Mouse (Mus musculus) heart, embryonic 11.5 days (tissue): ENCODE measurements around the gene Aldh1a2. TPM values are rescaled to one million over a fixed set of nuclear protein-coding genes. Genes with fewer than 3 reads are reported as not detected.

Experiments used
- ATAC-seq: fragments of 200-750 bp; cut with Nextera tagmentation; replicated peaks from 2 replicates; pipeline ENCODE4 v1.8.0; 2017; ENCODE audit warnings: moderate library complexity; ENCODE audit not compliant: insufficient number of reproducible peaks, low FRiP score, low TSS enrichment
- H3K27ac ChIP-seq: fragments of 300-500 bp; sonication (generic); 2 replicates; pipeline ENCODE4 v1.5.1; 2014; ENCODE audit warnings: mild to moderate bottlenecking, low read depth, low read length
- H3K27me3 ChIP-seq: fragments of 300-500 bp; sonication (generic); 2 replicates; pipeline ENCODE4 v1.6.1; 2014; ENCODE audit warnings: mild to moderate bottlenecking, low read length, mixed read lengths; ENCODE audit not compliant: control insufficient read depth, insufficient read depth
- H3K36me3 ChIP-seq: fragments of 300-500 bp; sonication (generic); 2 replicates; pipeline ENCODE4 v1.6.1; 2014; ENCODE audit warnings: mild to moderate bottlenecking, low read length, moderate library complexity, mixed read lengths; ENCODE audit not compliant: control insufficient read depth, insufficient read depth
- H3K4me1 ChIP-seq: fragments of 300-500 bp; sonication (generic); 2 replicates; pipeline ENCODE4 v1.6.1; 2014; ENCODE audit warnings: low read length; ENCODE audit not compliant: control insufficient read depth, insufficient read depth
- H3K4me2 ChIP-seq: fragments of 300-500 bp; sonication (generic); 2 replicates; pipeline ENCODE4 v1.6.1; 2014; ENCODE audit warnings: mild to moderate bottlenecking, moderate library complexity
- H3K4me3 ChIP-seq: fragments of 300-500 bp; sonication (generic); 2 replicates; pipeline ENCODE4 v1.5.1; 2014; ENCODE audit warnings: low read depth, low read length
- H3K9ac ChIP-seq: fragments of 300-500 bp; sonication (generic); 2 replicates; pipeline ENCODE4 v1.6.1; 2014; ENCODE audit warnings: mild to moderate bottlenecking, low read depth, low read length, moderate library complexity
- H3K9me3 ChIP-seq: fragments of 300-500 bp; sonication (generic); replicated peaks from 2 replicates; pipeline ENCODE4 v1.6.1; 2016; ENCODE audit warnings: low read length; ENCODE audit not compliant: control insufficient read depth
- WGBS: fragments of 180-500 bp; shearing (Covaris S2); extraction: QIAGEN DNeasy Blood & Tissue Kit; methylation state at CpG from one replicate; pipeline ENCODE4 v1.1.7; 2014; ENCODE audit not compliant: insufficient replicate concordance; 5-methylcytosine and 5-hydroxymethylcytosine counted together
- polyA plus RNA-seq: library from polyadenylated mRNA; unstranded; fragments of >200 nt; fragmentation: Nextera tagmentation; extraction: Ambion mirVana; gene quantifications from 2 replicates; pipeline ENCODE4 v1.2.1, GENCODE M21; 2014

The Aldh1a2 gene
- polyA plus RNA-seq, 1 experiment from 2014 or later: 48.8 TPM

DNA sequence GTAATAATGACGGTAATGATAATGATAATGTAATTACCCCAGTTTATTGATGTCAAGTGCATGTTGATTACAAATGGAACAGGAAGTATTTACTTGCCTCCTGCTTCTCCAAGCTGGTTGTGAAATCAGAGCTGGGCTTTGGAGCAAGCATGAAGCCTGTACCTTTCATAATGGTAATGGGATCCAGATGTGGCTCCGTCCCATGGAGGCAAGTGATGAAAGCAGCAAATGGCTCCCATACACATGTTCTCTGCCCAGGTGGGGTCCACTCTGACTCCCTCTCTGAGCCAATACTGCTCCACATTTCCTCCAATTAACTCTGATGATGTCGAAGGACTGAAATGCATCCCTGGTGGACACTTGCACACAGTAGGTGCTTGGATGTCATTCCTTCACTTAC lies 121.8 kb downstream of the Aldh1a2 start:
- Histone ChIP-seq H3K27me3 (no peaks in the 10 kb centered on the region), H3K9me3 (no peaks in the 10 kb centered on the region), H3K36me3 (no peaks in the 10 kb centered on the region), H3K4me2 (no peak overlapping the region), H3K27ac (no peak overlapping the region), H3K4me1 (no peaks in the 10 kb centered on the region), H3K9ac (no peak overlapping the region), H3K4me3 (no peak overlapping the region)
- ATAC-seq: no peak
- WGBS: 75% methylated on average over 3 of the region's 3 CpGs

DNA sequence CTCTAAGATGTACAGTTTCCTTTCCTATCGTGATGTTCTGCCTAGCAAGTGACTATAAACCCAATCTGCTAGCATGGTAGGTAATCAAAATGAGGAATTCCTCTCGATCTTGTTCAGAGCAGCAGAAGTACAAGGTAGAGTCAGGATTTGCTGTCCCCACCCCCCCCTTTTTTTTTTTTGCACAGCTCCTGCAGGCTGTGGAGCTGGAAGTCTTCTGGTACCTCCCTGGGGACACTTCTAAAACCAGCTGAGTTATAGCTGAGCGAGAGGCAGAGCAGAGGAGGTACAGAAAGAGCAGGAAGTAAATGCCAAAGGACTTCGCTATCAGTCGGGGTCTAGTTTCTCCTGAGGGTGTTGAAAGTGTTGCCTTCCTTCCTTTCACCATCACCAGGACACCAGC lies 124.5 kb downstream of the Aldh1a2 start:
- WGBS: 35% methylated on average over 5 of the region's 5 CpGs
- Histone ChIP-seq H3K9ac (no peak overlapping the region), H3K36me3 (no peaks in the 10 kb centered on the region), H3K27ac (no peak overlapping the region), H3K27me3 (no peaks in the 10 kb centered on the region), H3K9me3 (no peaks in the 10 kb centered on the region), H3K4me1 (no peaks in the 10 kb centered on the region), H3K4me3 (no peak overlapping the region), H3K4me2 (no peak overlapping the region)
- no peak for ATAC-seq

Other genes with a start within 250 kb of the Aldh1a2 start
- gene Aqp9, start 47.1 kb upstream of the Aldh1a2 start, polyA plus RNA-seq: 0.10 and 0.36 TPM in 2 replicates